Mouse (Mus musculus) lung, postnatal 0 days (tissue): ENCODE results near the gene Aif1. TPM values are rescaled to one million over a fixed set of nuclear protein-coding genes. Genes with fewer than 3 reads are reported as not detected.
A peak's percentile ranks its signal among the peaks of the same experiment; 100 is the strongest.

Experiments
- ATAC-seq: fragments of 200-750 bp; cut with Nextera tagmentation; 2 replicates; pipeline ENCODE4 v1.8.0; 2017; ENCODE audit warnings: moderate library complexity
- DNase-seq: peaks from one replicate; pipeline ENCODE4 v3.0.0-alpha.2; 2016; ENCODE audit warnings: low spot score
- H3K27ac ChIP-seq: fragments of 300-500 bp; sonication (generic); 2 replicates; pipeline ENCODE4 v1.5.1; 2014; ENCODE audit warnings: antibody characterized with exemption, mild to moderate bottlenecking, low read length, mixed read lengths
- H3K27me3 ChIP-seq: fragments of 300-500 bp; sonication (generic); replicated peaks from 2 replicates; pipeline ENCODE4 v1.6.1; 2014; ENCODE audit warnings: low read length, mixed read lengths; ENCODE audit not compliant: insufficient read depth
- H3K36me3 ChIP-seq: fragments of 300-500 bp; sonication (generic); 2 replicates; pipeline ENCODE4 v1.6.1; 2014; ENCODE audit warnings: low read length, mixed read lengths; ENCODE audit not compliant: insufficient read depth
- H3K4me1 ChIP-seq: fragments of 300-500 bp; sonication (generic); 2 replicates; pipeline ENCODE4 v1.6.1; 2014; ENCODE audit warnings: antibody characterized with exemption, low read depth, low read length, mixed read lengths; ENCODE audit not compliant: insufficient read depth
- H3K4me2 ChIP-seq: fragments of 300-500 bp; sonication (generic); replicated peaks from 2 replicates; pipeline ENCODE4 v1.6.1; 2014; ENCODE audit warnings: low read depth, mild to moderate bottlenecking, low read length, moderate library complexity, mixed read lengths
- H3K4me3 ChIP-seq: fragments of 300-500 bp; sonication (generic); 2 replicates; pipeline ENCODE4 v1.5.1; 2014; ENCODE audit warnings: low read depth, low read length
- H3K9ac ChIP-seq: fragments of 300-500 bp; sonication (generic); replicated peaks from 2 replicates; pipeline ENCODE4 v1.6.1; 2014; ENCODE audit warnings: low read depth, mild to moderate bottlenecking
- H3K9me3 ChIP-seq: fragments of 300-500 bp; sonication (generic); 2 replicates; pipeline ENCODE4 v1.6.1; 2016; ENCODE audit warnings: low read length, mixed read lengths
- CTCF ChIP-seq: IDR thresholded peaks from 2 replicates; pipeline ENCODE4 v1.5.1; 2016; ENCODE audit warnings: antibody characterized with exemption, mild to moderate bottlenecking
- EP300 ChIP-seq: IDR thresholded peaks from 2 replicates; pipeline ENCODE4 v1.6.1; 2016; ENCODE audit warnings: antibody characterized with exemption, mild to moderate bottlenecking, control low read depth
- WGBS: fragments of 180-500 bp; shearing (Covaris S2); extraction: QIAGEN DNeasy Blood & Tissue Kit; methylation state at CpG from one replicate; pipeline ENCODE4 v1.1.7; 2014; 5-methylcytosine and 5-hydroxymethylcytosine counted together
- polyA plus RNA-seq: library from polyadenylated mRNA; unstranded; fragments of >200 nt; fragmentation: Nextera tagmentation; extraction: Ambion mirVana; gene quantifications from 2 replicates; pipeline ENCODE4 v1.2.1, GENCODE M21; 2015

The Aif1 gene
- polyA plus RNA-seq, 1 experiment from 2014 or later: 10.3 TPM

DNA sequence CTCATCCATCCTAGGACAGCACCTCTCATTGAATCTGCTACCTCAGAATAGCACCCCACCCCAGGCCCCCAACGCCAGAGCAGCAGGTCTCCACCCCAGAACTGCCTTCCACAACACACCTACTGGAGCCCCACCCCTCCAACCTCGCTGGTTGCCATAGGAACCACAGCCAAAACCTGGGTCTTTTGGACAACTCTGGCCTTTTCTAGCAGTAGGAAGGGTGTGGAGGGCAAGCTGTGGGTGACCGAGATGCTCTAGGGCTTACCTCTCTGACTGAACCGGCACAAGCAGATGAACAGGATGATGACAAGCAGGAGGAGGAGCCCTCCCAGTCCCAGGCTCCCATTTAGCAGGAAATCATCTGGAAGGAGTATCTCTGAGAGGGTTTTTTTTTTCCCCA is 10.8 kb upstream of the Aif1 start:
- H3K9ac ChIP-seq: no peak overlapping the region

DNA sequence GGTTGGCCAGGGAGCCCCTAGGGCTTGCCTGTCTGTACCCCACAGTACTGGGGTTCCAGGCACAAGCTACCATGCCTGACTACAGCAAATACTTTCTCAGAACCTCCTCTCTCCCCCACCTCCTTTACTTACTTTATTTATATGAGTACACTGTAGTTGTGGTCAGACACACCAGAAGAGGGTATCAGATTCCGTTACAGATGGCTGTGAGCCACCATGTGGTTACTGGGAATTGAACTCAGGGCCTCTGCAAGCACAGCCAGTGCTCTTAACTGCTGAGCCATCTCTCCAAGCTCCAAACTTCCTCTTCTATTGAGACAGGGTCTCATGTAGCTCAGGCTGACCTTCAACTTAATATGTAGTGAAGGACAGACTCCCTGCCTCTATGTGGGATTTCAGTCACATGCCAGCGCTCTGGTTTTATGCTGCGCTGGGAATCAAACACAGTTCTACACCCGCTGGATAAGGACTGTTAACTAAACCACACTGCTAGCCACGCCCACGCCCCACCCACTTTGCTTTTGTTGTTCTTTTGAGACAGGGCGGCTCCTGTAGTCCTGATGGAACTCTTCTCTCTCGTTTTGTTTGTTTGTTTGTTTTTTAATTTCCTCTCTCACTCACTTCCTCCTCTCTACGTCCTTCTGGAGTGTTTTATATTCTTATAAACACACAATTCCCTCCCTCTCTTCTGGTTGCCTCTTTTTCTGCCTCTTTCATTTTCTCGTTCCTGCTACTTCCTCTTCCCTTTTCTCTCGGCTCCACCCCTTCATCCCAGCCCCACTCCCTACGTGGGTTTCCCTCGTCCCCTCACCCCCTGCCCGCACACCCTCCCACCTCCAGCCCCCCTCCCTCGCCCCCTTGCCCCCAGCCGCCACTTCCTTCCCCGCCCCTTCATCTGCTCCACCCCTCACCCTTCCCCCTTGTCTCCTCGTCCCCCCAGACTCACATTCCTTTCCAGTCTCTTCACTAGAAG is 10.1 kb upstream of the Aif1 start:
- peak; percentile 78 for DNase-seq
- TF ChIP-seq EP300 (peak; percentile 11; the same call in 1 of the 2 replicates), CTCF (no peak)
- H3K27ac ChIP-seq: peak overlapping the region; percentile 71

More for the DNA sequence above, 10.8 kb upstream of the Aif1 start:
- Histone ChIP-seq H3K4me3 (peak overlapping the region; percentile 49), H3K9me3 (no peaks in the 10 kb centered on the region), H3K27ac (peak overlapping the region; percentile 71), H3K27me3 (no peaks in the 10 kb centered on the region), H3K4me2 (peak overlapping the region; percentile 54), H3K36me3 (no peaks in the 10 kb centered on the region), H3K4me1 (no peaks in the 10 kb centered on the region)
- TF ChIP-seq CTCF (no peak), EP300 (no peak)
- ATAC-seq (peak; percentile 37; the same call in 1 of the 2 replicates), DNase-seq (peak; percentile 53)
- 3% methylated on average over 4 of the region's 4 CpGs for WGBS

DNA sequence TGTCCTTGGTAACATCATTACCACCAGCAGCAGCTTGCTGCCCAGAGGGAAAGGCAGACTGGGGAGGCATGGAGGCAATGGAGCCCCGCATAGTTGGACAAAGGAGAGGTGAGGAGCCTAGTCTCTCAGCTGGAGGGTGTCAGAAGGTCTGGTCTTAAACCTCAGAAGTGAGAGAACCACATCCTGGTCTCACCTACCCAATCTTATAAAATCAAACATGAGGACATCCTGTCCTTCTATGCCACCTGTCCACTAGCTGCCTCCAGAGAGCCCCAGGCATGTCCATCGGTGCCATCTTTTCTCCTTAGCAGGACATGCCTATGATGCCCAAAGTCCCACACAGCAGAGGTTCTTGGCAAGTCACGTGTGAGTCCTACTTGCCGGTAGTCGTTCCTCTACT is 4.2 kb upstream of the Aif1 start:
- Histone ChIP-seq H3K9ac (no peak overlapping the region), H3K4me2 (no peak overlapping the region), H3K4me3 (no peak overlapping the region), H3K36me3 (no peaks in the 10 kb centered on the region), H3K9me3 (no peaks in the 10 kb centered on the region), H3K27ac (no peak overlapping the region), H3K4me1 (no peaks in the 10 kb centered on the region), H3K27me3 (no peaks in the 10 kb centered on the region)
- no peak for TF ChIP-seq CTCF
- TF ChIP-seq EP300: no peak
- no peak for ATAC-seq
- no peak for DNase-seq
- 82% methylated on average over 5 of the region's 5 CpGs for WGBS

More for the DNA sequence above, 10.1 kb upstream of the Aif1 start:
- H3K9me3 ChIP-seq: no peaks in the 10 kb centered on the region
- H3K4me2 ChIP-seq: peak overlapping the region; percentile 54
- H3K9ac ChIP-seq: peak overlapping the region; percentile 16; the same call in 1 of the 2 replicates
- H3K27me3 ChIP-seq: no peaks in the 10 kb centered on the region
- peak overlapping the region; percentile 49 for H3K4me3 ChIP-seq
- no peaks in the 10 kb centered on the region for H3K4me1 ChIP-seq
- no peaks in the 10 kb centered on the region for H3K36me3 ChIP-seq
- 1% methylated on average over 18 of the region's 18 CpGs for WGBS
- peak; percentile 72 for ATAC-seq

DNA sequence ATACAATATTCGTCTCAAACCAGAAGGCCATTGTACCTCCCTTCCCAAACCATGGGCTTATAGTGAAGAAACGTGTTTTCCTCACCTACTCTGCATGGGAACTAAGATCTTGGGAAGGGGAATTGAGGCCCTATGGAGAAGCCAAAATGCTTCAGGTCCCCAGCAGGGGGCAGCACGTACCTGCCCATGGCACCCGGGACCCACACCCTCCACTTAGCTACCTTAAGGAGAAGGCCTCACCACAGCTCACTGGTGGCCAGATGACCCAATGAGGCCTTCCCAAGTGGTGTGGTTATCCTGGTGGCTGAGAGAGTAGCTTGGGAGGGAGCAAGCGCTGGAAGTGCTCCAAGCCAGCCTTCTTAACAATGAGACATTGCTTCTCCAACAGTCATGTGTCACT is 2.7 kb upstream of the Aif1 start:
- ATAC-seq: peak; percentile 92

DNA sequence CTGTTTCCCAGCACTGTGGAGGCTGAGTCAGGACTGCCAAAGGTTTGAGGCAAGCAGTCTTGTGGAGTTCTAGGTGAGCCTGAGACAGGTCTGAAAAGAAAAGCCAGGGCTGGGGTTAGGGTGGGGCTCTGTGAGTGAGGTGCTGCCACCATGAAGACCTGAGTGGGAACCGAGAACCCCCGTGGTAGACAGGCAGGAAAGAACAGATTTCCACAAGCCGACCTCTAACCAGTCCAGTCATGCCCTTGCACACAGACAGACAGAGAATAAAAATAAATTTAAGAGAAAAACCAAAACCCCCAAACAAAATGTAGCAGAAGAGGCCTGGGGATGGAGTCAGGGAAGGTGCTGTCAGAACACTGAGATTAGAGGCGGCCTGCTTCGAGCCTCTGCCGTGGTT is 486 bp downstream of the Aif1 start:
- WGBS: 73% methylated on average over 6 of the region's 6 CpGs
- DNase-seq (no peak), ATAC-seq (no peak)
- H3K4me2 ChIP-seq: no peak overlapping the region
- H3K9ac ChIP-seq: no peak overlapping the region
- TF ChIP-seq CTCF (no peak), EP300 (no peak)
- no peak overlapping the region for H3K27ac ChIP-seq
- no peaks in the 10 kb centered on the region for H3K27me3 ChIP-seq
- H3K4me3 ChIP-seq: no peak overlapping the region
- H3K4me1 ChIP-seq: no peaks in the 10 kb centered on the region
- no peaks in the 10 kb centered on the region for H3K36me3 ChIP-seq
- no peaks in the 10 kb centered on the region for H3K9me3 ChIP-seq

More for the DNA sequence above, 2.7 kb upstream of the Aif1 start:
- TF ChIP-seq CTCF: peak; percentile 98
- TF ChIP-seq EP300: no peak
- no peak overlapping the region for H3K9ac ChIP-seq
- H3K9me3 ChIP-seq: no peaks in the 10 kb centered on the region
- H3K4me1 ChIP-seq: no peaks in the 10 kb centered on the region
- H3K4me3 ChIP-seq: no peak overlapping the region
- WGBS: 8% methylated on average over 5 of the region's 5 CpGs
- H3K4me2 ChIP-seq: no peak overlapping the region
- peak; percentile 91 for DNase-seq
- H3K36me3 ChIP-seq: no peaks in the 10 kb centered on the region
- H3K27me3 ChIP-seq: no peaks in the 10 kb centered on the region
- no peak overlapping the region for H3K27ac ChIP-seq

DNA sequence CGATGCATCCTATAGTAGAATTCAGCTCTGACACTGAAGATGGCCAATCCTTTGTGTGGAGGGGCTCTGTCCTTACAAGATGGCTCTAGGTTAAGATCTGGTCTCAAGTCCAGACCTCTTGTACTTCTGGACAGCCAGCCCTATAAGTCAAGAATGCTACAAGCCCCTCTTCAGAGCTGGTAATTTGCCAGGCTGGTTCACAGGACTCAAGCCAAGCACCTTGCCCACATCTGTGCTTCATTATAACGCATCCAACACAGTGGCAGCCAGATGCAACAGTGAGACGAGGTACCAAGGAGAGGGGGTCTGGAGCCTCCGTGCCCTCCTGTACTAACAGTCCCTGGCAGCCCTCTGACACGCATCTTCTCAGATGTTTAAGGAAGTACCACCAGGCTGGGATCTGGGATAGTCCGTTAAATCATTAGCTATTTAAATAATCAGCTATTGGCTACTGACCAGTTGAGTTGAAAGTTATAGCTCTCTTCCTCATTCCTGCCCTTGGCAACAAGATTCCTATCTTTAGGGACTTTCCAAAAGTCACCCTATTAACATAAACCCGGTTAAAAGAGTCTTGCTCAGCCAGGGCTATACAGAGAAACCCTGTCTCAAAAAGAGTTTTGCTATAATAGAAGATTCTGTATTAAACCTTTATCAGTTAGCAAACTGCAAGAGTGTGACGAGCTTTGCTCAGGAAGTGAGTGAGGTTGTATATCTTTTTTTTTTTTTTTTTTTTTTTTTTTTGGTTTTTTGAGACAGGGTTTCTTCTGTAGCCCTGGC is 1.5 kb downstream of the Aif1 start:
- DNase-seq: no peak
- H3K36me3 ChIP-seq: no peaks in the 10 kb centered on the region
- H3K9me3 ChIP-seq: no peaks in the 10 kb centered on the region
- WGBS: 45% methylated on average over 8 of the region's 8 CpGs
- no peaks in the 10 kb centered on the region for H3K27me3 ChIP-seq
- no peak overlapping the region for H3K4me3 ChIP-seq
- H3K9ac ChIP-seq: no peak overlapping the region
- no peak for ATAC-seq
- no peak overlapping the region for H3K4me2 ChIP-seq
- no peaks in the 10 kb centered on the region for H3K4me1 ChIP-seq
- H3K27ac ChIP-seq: no peak overlapping the region
- TF ChIP-seq CTCF: no peak
- no peak for TF ChIP-seq EP300
